Mouse (Mus musculus): ENCODE data around the gene Rpp14. TPM values are rescaled to one million over a fixed set of nuclear protein-coding genes. Genes with fewer than 3 reads are reported as not detected.
"Not testable (repeated sequence)": the region's sequence is repeated elsewhere in the genome, so short reads cannot be mapped to it uniquely, and the experiment has no call there.

Gene Rpp14
- total and polyA plus RNA-seq, 3 experiments, result 7.1 to 62.4 (median 11.2) TPM

GRCm38 (mm10) chr14:8114756-8115155 is 34.6 kb downstream of the Rpp14 start:
- Histone ChIP-seq H3K9me3 (replicated peaks) (no peaks in the 10 kb centered on the region), H3K4me3 (ENCODE audit: low read depth, low read length) (no peak overlapping the region), H3K4me1 (ENCODE audit: insufficient read depth, low read depth, low read length) (no peaks in the 10 kb centered on the region), H3K36me3 (replicated peaks) (no peaks in the 10 kb centered on the region), H3K27me3 (ENCODE audit: insufficient read depth, low read length) (no peaks in the 10 kb centered on the region)
- DNase-seq (ENCODE audit: low spot score) (no peak), ATAC-seq (ENCODE audit: extremely low read depth, insufficient number of reproducible peaks, low FRiP score, poor library complexity, severe bottlenecking) (no peak)
- no peak for TF ChIP-seq GATA1 (IDR thresholded peaks at IDR 0.05; ENCODE audit: borderline replicate concordance, low read length)
- TF ChIP-seq POLR2AphosphoS5 (IDR thresholded peaks at IDR 0.05; ENCODE audit: insufficient replicate concordance, low read depth, low read length), result no peak
- no peak for TF ChIP-seq CTCF (IDR thresholded peaks at IDR 0.05; ENCODE audit: low read depth, low read length)
- no peak for TF ChIP-seq TAL1 (conservative IDR thresholded peaks at IDR 0.05; ENCODE audit: low read depth, low read length)
- TF ChIP-seq GATA2 (IDR thresholded peaks at IDR 0.05; ENCODE audit: borderline replicate concordance, low read depth, low read length), result no peak

- H3K27me3 ChIP-seq (ENCODE audit: insufficient read depth, low read length), result no peaks in the 10 kb centered on the region
- no peaks in the 10 kb centered on the region for H3K9me3 ChIP-seq (replicated peaks)
- DNase-seq (ENCODE audit: low spot score) (no peak), ATAC-seq (ENCODE audit: extremely low read depth, insufficient number of reproducible peaks, low FRiP score, poor library complexity, severe bottlenecking) (no peak)
- no peaks in the 10 kb centered on the region for H3K4me1 ChIP-seq (ENCODE audit: insufficient read depth, low read depth, low read length)
- TF ChIP-seq POLR2AphosphoS5 (IDR thresholded peaks at IDR 0.05; ENCODE audit: insufficient replicate concordance, low read depth, low read length), result no peak
- no peak for TF ChIP-seq TAL1 (conservative IDR thresholded peaks at IDR 0.05; ENCODE audit: low read depth, low read length)
- no peak for TF ChIP-seq CTCF (IDR thresholded peaks at IDR 0.05; ENCODE audit: low read depth, low read length)
- TF ChIP-seq GATA1 (IDR thresholded peaks at IDR 0.05; ENCODE audit: borderline replicate concordance, low read length), result no peak
- TF ChIP-seq GATA2 (IDR thresholded peaks at IDR 0.05; ENCODE audit: borderline replicate concordance, low read depth, low read length), result no peak
- H3K4me3 ChIP-seq (ENCODE audit: low read depth, low read length), result no peak overlapping the region
- H3K36me3 ChIP-seq (replicated peaks), result no peaks in the 10 kb centered on the region
Observed at GRCm38 (mm10) chr14:8115772-8116171, 35.6 kb downstream of the Rpp14 start.

- no peak for ATAC-seq (ENCODE audit: extremely low read depth, insufficient number of reproducible peaks, low FRiP score, poor library complexity, severe bottlenecking)
- H3K9me3 ChIP-seq (replicated peaks), result no peaks in the 10 kb centered on the region
- H3K4me3 ChIP-seq (ENCODE audit: low read depth, low read length), result no peak overlapping the region
- no peaks in the 10 kb centered on the region for H3K27me3 ChIP-seq (ENCODE audit: insufficient read depth, low read length)
- TF ChIP-seq GATA2 (IDR thresholded peaks at IDR 0.05; ENCODE audit: borderline replicate concordance, low read depth, low read length), result no peak
- TF ChIP-seq GATA1 (IDR thresholded peaks at IDR 0.05; ENCODE audit: borderline replicate concordance, low read length), result no peak
- TF ChIP-seq POLR2AphosphoS5 (IDR thresholded peaks at IDR 0.05; ENCODE audit: insufficient replicate concordance, low read depth, low read length), result no peak
- no peak for TF ChIP-seq CTCF (IDR thresholded peaks at IDR 0.05; ENCODE audit: low read depth, low read length)
- TF ChIP-seq TAL1 (conservative IDR thresholded peaks at IDR 0.05; ENCODE audit: low read depth, low read length), result no peak
- H3K36me3 ChIP-seq (replicated peaks), result peaks cover 5% of the 10 kb centered on the region
- no peaks in the 10 kb centered on the region for H3K4me1 ChIP-seq (ENCODE audit: insufficient read depth, low read depth, low read length)
- DNase-seq (ENCODE audit: low spot score), result no peak
Observed at GRCm38 (mm10) chr14:8117371-8117770, 37.2 kb downstream of the Rpp14 start.

GRCm38 (mm10) chr14:8119454-8119853 is 39.3 kb downstream of the Rpp14 start:
- TF ChIP-seq CTCF (IDR thresholded peaks at IDR 0.05; ENCODE audit: low read depth, low read length) (no peak), GATA1 (IDR thresholded peaks at IDR 0.05; ENCODE audit: borderline replicate concordance, low read length) (no peak), GATA2 (IDR thresholded peaks at IDR 0.05; ENCODE audit: borderline replicate concordance, low read depth, low read length) (no peak), TAL1 (conservative IDR thresholded peaks at IDR 0.05; ENCODE audit: low read depth, low read length) (no peak), POLR2AphosphoS5 (IDR thresholded peaks at IDR 0.05; ENCODE audit: insufficient replicate concordance, low read depth, low read length) (no peak)
- ATAC-seq (ENCODE audit: extremely low read depth, insufficient number of reproducible peaks, low FRiP score, poor library complexity, severe bottlenecking) (no peak), DNase-seq (ENCODE audit: low spot score) (no peak)
- Histone ChIP-seq H3K4me1 (ENCODE audit: insufficient read depth, low read depth, low read length) (no peaks in the 10 kb centered on the region), H3K27me3 (ENCODE audit: insufficient read depth, low read length) (no peaks in the 10 kb centered on the region), H3K4me3 (ENCODE audit: low read depth, low read length) (no peak overlapping the region), H3K9me3 (replicated peaks) (no peaks in the 10 kb centered on the region), H3K36me3 (replicated peaks) (peaks cover 12% of the 10 kb centered on the region)

GRCm38 (mm10) chr14:8119904-8120303 is 39.7 kb downstream of the Rpp14 start:
- no peak for DNase-seq (ENCODE audit: low spot score)
- Histone ChIP-seq H3K27me3 (ENCODE audit: insufficient read depth, low read length) (no peaks in the 10 kb centered on the region), H3K9me3 (replicated peaks) (no peaks in the 10 kb centered on the region), H3K4me1 (ENCODE audit: insufficient read depth, low read depth, low read length) (no peaks in the 10 kb centered on the region), H3K4me3 (ENCODE audit: low read depth, low read length) (no peak overlapping the region), H3K36me3 (replicated peaks) (peaks cover 12% of the 10 kb centered on the region)
- no peak for ATAC-seq (ENCODE audit: extremely low read depth, insufficient number of reproducible peaks, low FRiP score, poor library complexity, severe bottlenecking)
- TF ChIP-seq GATA2 (IDR thresholded peaks at IDR 0.05; ENCODE audit: borderline replicate concordance, low read depth, low read length), result no peak
- TF ChIP-seq POLR2AphosphoS5 (IDR thresholded peaks at IDR 0.05; ENCODE audit: insufficient replicate concordance, low read depth, low read length), result no peak
- TF ChIP-seq CTCF (IDR thresholded peaks at IDR 0.05; ENCODE audit: low read depth, low read length), result no peak
- no peak for TF ChIP-seq TAL1 (conservative IDR thresholded peaks at IDR 0.05; ENCODE audit: low read depth, low read length)
- no peak for TF ChIP-seq GATA1 (IDR thresholded peaks at IDR 0.05; ENCODE audit: borderline replicate concordance, low read length)

GRCm38 (mm10) chr14:8123141-8123540 is 43.0 kb downstream of the Rpp14 start:
- DNase-seq (ENCODE audit: low spot score) (no peak), ATAC-seq (ENCODE audit: extremely low read depth, insufficient number of reproducible peaks, low FRiP score, poor library complexity, severe bottlenecking) (no peak)
- H3K9me3 ChIP-seq (replicated peaks), result no peaks in the 10 kb centered on the region
- H3K27me3 ChIP-seq (ENCODE audit: insufficient read depth, low read length), result no peaks in the 10 kb centered on the region
- TF ChIP-seq CTCF (IDR thresholded peaks at IDR 0.05; ENCODE audit: low read depth, low read length) (no peak), POLR2AphosphoS5 (IDR thresholded peaks at IDR 0.05; ENCODE audit: insufficient replicate concordance, low read depth, low read length) (no peak), GATA1 (IDR thresholded peaks at IDR 0.05; ENCODE audit: borderline replicate concordance, low read length) (no peak), GATA2 (IDR thresholded peaks at IDR 0.05; ENCODE audit: borderline replicate concordance, low read depth, low read length) (no peak), TAL1 (conservative IDR thresholded peaks at IDR 0.05; ENCODE audit: low read depth, low read length) (no peak)
- H3K4me1 ChIP-seq (ENCODE audit: insufficient read depth, low read depth, low read length), result no peaks in the 10 kb centered on the region
- H3K36me3 ChIP-seq (replicated peaks), result peaks cover 16% of the 10 kb centered on the region
- H3K4me3 ChIP-seq (ENCODE audit: low read depth, low read length), result no peak overlapping the region

GRCm38 (mm10) chr14:8123611-8124010 is 43.4 kb downstream of the Rpp14 start:
- ATAC-seq (ENCODE audit: extremely low read depth, insufficient number of reproducible peaks, low FRiP score, poor library complexity, severe bottlenecking); H3K27me3 ChIP-seq (ENCODE audit: insufficient read depth, low read length); H3K9me3 ChIP-seq (replicated peaks); H3K4me3 ChIP-seq (ENCODE audit: low read depth, low read length); DNase-seq (ENCODE audit: low spot score); H3K4me1 ChIP-seq (ENCODE audit: insufficient read depth, low read depth, low read length): not testable (repeated sequence)
- peaks cover 16% of the 10 kb centered on the region for H3K36me3 ChIP-seq (replicated peaks)

All from G1E (cell line).